Mouse (Mus musculus): ENCODE results near the gene Lgals12. TPM values are rescaled to one million over a fixed set of nuclear protein-coding genes. Genes with fewer than 3 reads are reported as not detected.
A peak's percentile ranks its signal among the peaks of the same experiment; 100 is the strongest.

The Lgals12 gene
- total RNA-seq (2021): 1 to 10 TPM in 1 of 2 experiments, under 1 TPM in 1; 0.79 to 1.9 TPM

DNA sequence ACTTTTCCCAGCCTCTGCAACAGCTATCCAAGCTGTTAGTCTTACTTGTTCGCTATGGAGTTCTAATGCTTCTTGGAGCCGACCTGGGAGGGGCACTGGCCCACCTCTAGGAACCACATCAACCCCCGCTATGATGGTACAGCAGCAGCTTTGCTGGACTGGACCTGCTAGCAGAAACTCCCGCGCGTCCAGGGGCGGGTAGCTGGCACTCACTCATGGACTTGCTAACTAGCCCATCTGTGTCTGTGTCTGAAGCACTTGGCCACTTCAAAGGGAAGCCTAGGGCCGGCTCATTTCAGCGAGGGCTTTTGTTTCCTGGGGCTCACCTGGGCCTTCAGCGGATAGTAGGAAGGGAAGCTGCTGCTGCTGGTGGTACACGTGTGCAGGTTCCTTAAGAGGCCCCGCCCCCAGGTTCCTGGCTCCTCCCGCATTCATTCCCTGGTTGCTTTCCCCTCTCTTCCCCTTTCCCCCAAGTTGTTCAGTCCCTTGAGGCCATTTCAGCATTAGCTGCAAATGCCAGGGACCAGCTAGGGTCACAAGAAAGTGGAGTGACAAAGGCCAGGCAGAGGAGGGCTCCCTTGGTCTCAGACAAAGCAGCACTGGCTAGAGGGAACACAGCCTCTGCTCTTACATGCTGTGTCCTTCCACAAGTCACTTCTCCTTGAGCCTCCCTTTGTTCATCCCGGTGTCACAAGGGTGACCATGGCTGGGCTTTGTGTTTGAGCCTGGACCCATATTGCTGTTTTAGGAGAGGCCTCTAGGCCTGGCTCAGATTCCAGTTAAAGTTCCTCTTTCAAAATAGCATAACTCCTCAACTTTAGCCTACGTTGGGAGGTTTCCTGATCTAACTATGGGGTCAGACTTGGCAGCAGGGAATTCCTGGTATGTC is at the start of gene Lgals12:
Gene Lgals12, minus strand, starts transcription at position 393 of the 889 bp plus-strand sequence.
- peak in 1 of 2 experiments; percentile 36 for DNase-seq
- intact Hi-C loops (cut with DNase I): no loop called here

DNA sequence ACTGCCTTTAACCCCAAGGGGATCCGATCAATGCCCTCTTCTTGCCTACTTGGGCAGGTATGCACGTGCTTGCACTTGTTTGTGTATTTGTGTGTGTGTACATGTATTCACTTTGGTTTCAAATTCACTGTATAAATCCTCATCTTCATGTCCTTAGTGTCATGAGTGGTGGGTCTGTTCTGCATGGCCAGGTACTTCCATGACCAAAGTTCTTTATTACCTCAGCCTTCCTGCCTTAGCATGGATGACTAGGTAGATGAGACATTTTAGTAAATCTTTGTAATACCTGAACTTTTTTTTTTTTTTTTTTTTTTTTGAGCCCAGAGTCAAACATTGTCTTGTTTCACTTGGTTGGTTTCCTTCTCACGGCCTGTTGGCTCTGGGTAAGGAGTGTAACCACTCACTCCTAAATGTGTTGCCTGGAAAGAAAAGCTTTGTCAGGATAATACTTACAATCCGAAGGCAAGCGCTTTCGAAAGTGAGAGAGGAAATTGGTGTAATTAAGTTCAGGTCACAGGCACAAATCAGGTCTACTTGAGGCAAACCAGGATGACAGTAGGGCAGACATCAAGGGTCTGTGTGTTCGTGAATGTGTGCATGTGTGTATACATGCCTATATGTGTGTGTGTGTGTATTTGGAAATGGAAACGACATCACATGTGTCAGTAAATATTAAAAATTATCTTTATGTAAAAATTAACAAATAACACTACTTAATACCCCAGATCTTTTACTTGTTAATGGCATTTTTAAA is 42.1 kb upstream of the Lgals12 start:
- intact Hi-C loops (cut with DNase I): no loop called here
- DNase-seq: no peak

DNA sequence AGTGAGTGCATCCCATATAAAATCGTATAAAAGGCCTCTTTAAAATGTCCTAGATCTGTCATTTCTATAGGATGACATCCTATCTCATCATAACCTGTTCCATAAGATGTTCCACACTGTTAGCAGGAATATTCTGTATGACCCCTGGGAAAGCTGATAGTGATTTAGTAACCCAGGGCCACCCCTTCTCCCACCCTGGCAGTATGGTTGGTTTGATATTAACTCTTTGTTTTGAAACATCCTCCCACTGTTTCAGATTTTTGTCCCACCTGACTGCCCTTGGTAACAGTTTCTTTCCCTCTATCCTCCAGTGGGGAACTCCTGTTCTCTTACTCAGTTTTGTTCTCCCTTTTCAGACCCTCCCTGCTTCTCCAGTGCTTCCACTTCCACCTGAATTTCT is 26.8 kb upstream of the Lgals12 start:
- intact Hi-C loops (cut with DNase I): no loop called here
- DNase-seq: no peak

DNA sequence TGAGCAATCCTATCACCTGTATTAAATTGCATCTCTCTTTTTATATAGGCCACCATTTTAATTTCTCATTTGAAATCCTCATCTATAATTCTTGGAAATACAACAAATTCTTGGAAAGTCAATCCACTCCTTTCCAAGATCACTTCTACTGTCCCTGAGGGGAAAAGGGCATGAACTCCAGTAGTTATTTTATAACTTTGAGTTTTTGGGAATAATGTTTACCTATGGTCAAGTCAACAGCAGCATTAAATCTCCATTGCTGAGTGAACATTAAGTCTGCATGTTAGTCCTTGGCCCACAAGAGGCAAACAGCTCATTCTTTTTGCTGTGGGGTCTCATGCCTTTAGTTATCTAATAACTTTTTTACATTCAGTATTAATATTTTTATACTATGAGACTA is 26.0 kb upstream of the Lgals12 start:
- intact Hi-C loops (cut with DNase I): no loop called here
- DNase-seq: no peak

DNA sequence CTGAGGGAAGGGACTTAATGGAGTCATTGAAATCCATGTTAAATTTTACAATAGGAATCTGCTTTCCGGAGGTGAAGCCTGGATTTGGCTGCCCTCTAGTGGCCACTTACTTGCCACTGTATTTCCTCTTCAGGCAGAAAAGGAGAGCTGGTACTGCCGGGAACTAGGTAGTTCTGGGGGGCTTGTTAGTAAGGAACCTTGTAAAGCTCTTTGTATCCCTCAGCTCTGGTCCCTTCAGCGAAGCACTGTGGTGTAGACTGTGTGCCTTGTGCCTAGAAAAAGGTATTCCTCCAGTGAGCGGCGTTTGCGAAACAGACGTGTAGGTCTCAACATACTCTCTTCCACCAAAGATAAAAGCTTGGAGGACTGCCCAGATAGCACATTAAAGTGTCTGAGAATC is 10.7 kb upstream of the Lgals12 start:
- intact Hi-C loops (cut with DNase I): loop anchor here (1.0 to 2.0 kb wide), 2 partner anchors 88 to 175 kb away; no protein-coding TSS in a partner anchor
- DNase-seq: peak; percentile 67 to 78

DNA sequence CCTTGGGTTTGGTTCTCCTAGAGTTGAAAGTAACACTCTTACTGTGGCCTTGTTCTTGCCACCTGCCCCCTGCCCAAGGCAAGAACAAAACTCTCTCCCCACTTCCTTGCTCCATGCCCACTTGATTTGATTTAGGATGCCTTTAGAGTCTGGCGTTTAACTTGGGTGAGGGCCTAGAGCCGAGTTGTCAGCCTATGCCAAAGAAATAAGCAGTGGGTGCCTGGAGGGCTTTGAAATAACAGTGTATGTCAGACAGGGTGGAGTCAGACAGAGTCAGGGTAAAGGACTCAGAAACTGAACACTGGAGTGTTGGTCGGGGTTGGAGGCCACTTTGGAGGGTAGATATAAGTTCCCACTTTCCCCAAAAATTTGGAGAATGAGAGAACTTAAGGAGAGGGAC is 10.1 kb upstream of the Lgals12 start:
- intact Hi-C loops (cut with DNase I): loop anchor here (1.0 to 2.0 kb wide), 2 partner anchors 88 to 174 kb away; no protein-coding TSS in a partner anchor
- DNase-seq: no peak

DNA sequence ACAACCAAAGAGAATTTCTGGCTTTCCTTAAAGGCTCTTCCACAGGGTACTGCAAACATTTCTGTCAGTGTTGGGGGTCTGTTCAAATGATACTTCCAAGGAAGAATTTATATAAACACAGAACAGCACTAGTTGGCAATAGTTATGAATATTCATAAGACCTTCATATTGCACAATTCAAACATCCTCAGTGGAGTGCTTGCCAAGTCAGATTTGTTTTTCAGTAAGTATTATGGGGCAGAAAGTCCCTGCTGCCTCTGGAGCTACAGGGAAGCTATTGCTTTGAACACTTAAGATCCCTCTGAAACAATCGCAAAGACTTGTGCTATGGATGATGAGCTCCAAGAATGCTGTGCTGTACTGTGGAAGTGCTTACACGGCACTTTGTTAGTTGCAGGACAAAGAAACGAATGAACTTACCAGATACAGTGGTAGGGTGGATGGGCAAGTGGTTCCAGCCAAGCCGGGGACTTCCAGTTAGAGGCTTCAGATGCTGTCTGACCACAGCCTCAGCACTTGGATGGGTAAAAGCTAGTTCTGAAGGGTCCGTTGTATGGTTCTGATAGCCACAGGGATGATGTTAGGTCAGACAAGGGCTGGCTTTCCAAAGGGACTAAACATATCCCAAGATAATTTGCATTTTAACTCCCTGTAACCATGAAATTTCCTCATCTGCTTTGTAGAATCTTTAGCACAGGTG is 9.4 kb upstream of the Lgals12 start:
- intact Hi-C loops (cut with DNase I): loop anchor here (2.0 kb wide), 1 partner anchor 174 kb away; no protein-coding TSS in a partner anchor
- DNase-seq: no peak

DNA sequence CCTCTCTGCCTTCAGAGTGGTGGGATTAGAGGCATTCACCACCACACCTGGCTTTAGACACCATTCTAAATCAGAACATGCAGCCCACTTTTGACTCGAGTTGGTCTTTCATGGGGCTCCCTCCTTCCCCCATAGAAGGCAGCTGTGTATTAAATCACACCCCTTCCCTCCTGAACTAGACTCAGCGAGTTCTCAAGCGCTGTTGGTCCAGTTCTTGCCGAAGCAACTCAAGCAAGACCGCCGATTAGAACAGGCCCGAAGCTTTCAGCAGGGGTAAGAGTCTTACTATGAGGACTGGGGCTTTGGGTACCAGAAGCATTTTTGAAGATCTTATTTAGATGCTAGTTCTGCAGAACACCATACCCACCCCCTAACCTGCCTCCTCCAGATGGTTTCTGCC is 6.2 kb upstream of the Lgals12 start:
- no peak for DNase-seq
- intact Hi-C loops (cut with DNase I): no loop called here

DNA sequence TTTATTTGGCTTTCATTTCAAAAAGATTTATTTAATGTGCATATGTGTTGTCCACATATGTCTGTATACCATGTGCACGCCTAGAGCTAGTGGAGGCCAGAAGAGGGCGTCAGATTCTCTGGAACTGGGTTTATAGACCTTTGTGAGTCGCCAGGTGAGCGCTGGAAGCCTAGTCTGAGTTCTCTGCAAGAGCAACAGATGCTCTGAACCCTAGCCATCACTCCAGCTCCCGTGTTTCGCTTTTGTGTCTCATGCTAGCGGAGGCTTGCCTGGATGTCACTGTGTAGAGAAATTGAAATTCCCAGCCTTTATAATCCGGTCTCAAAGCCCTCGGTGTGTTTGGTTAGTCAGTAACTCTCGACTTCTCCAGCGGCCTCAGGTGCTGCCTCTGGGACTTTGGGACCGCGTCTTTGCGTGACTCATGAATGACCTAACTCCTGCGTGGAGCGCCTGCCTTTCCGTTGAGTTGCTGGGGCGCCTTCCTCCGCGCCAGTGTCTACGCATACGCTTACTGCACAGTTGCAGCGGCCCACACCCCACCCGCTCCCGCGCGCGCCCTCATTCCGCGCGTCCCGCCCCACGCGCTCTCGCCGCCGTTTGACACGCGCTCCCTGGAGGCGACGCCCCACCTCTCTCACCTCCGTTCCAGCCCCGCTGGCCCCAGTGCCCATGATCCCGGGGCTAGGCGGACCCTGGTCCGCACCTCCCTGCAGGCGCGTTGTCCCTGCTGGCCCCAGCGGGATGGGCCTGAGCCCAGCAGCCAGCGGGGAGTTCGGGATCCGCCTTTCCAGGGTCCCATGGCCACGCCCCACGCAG is 5.2 kb upstream of the Lgals12 start, which contains the start of gene Hrasls5:
Gene Hrasls5, plus strand, starts transcription at position 600 of the 816 bp plus-strand sequence.
- intact Hi-C loops (cut with DNase I): no loop called here
- DNase-seq: peak; percentile 30 to 34

DNA sequence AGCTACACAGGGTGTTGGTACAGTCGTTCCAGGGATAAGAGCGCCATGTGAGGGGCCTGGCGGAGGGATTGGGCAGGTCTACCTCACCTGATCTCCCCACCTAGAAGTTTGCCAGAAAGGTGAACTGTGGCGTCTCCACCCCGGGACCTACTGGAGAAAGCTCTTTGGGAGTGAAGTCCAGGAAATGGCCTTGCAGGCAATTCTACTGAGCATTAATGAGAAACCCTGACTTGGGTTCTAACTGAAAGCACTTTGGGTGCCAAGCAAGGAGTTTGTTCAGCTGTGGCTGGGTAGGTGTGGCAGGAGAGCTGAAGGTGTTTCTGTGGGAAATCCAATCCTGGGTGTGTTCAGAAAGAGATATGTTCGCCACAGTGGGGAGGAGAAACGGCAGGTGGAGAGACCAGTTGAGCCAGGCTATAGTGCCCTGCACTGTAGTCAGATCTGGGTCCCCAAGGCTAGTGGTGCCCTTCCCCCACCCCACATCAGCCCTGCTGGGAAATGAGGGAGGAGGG is 753 bp upstream of the Lgals12 start:
- no peak for DNase-seq
- intact Hi-C loops (cut with DNase I): loop anchor here (2.0 kb wide), 1 partner anchor 157 kb away; no protein-coding TSS in a partner anchor

DNA sequence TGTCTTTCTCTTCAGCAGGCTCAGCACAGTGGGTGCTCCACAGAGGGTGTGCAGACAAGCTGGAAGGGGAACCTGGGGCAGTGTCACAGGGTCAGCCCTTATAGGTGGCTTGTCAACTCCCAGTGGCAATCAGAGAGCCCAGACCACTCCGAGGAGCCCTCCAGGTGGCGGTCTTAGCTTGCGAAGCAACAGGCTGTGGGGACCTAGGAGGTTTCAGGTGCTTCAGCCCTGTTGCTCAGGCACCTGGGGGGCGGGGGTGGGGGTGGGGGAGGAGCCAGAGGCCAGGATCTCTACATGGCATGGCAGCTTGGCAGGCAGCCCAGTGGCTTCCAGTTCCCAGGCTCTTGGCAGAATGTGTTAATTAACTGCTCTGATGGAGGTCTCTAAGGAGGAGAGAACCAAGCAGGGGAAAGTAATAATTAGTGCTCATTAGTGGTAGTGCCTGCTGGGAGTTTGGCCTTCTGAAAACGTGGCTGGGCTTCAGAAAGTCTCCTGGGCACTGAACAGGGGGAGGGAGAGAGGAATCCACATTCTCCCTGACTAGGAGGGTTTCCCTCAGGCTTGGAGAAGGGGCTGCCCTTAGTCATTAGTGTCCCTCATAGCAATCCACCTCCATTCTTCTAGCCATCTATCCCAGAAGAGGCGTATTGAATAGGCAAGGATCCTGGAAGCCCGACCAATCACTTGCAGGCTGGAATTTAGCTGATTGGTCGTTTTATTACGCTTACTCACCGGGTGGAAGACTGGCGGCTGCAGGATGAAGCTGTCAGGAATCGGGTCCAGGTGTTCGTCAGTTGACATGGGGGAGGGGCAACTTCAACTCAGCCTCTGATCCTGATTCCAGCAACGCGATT is 836 bp downstream of the Lgals12 start:
- DNase-seq: peak in 1 of 2 experiments; percentile 55
- intact Hi-C loops (cut with DNase I): no loop called here

DNA sequence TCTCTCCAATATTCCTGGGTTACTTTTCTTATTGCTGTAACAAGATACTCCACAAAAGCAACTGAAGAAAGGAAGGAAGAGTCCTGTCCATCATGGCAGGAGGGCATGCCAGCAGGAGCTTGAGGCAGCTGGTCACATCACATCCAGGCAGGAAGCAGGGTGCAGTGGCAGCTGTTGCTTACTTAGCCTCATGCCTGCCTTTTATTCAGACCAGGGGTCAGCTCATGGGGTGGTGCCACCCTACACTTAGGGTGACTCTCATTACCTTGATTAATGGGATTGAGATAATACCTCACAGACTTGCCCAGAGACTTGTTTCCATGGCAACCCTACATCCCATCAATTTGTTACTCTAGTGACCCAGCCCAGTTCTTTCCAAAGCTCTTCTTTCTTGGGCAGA is 2.0 kb downstream of the Lgals12 start:
- DNase-seq: no peak
- intact Hi-C loops (cut with DNase I): no loop called here

DNA sequence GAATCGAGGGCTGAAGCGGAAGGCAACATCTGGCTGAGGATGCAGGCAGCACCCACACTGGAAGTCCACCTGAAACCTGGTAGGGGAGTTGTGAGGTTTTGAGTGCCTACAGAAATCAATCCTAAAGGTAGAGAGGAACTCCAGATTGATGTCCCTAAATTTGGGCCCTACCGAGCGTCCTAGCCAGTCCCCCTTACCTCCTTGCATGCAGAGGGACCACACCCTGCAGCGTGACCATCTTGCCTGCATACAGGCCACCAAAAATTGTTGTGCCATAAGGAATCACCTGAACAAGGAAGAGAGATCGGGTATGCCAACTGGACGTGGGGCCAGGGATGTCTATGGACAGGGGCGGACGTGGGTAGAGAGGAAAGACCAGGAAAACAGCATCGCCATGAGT is 2.9 kb downstream of the Lgals12 start:
- intact Hi-C loops (cut with DNase I): no loop called here
- DNase-seq: no peak

DNA sequence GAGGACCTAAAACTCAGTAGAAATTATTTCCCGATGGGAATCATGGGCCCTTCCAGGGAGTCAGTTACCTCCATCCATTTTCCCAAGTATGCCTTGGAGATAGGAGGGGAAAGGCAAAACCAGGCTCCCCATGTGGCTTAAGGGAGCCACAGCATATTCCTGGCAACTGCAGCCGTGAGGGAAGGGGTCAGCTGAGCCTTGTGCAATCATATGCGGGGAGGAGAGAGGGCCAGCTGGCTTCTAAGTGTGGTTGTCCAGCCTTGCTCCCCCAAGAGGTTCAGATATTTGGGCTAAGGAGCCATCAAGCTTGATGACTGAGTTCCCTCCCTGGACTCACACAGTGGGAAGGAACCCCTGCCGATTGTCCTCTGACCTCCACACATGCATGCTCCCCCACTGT is 5.4 kb downstream of the Lgals12 start:
- no peak for DNase-seq
- intact Hi-C loops (cut with DNase I): no loop called here

DNA sequence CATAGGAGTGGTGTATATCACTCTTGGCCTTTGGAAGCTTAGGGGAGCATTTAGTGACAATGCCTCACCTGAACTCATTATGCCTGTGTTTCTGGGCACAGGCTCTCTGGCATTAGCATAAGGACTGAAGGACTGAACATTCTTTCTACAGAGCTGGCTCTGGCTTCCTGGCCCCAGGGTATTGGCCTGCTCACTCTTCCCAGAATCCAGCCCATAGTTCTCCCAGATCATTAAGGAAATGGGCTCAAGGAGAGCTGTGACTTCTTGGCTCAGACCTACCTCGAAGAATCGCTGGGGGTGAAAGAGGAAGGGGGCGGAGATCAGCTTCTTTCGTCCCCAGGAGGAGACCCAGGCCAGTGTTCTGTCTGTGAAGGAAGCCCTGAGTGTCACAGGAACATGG is 8.5 kb downstream of the Lgals12 start:
- no peak for DNase-seq
- intact Hi-C loops (cut with DNase I): loop anchor here (5.0 kb wide), 1 partner anchor 156 kb away; no protein-coding TSS in a partner anchor

DNA sequence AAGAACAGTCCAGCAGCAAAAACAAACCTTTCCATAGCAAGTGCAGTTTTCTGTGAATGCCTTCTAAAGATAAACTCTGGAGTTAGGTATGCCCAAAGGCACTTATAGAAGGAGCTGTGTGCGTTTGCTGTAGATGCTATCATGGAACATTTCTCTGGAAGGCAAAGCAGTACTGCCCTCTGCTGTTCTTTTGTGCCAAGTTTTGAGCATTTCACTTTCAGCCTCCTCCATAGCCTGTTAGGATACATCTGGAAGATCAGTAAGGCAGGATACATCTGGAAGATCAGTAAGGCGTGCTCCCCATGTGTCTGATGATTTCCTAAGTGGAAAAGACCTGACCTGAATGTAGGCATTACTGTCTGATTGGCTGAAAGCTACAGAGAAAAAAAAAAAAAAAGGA is 11.5 kb downstream of the Lgals12 start:
- DNase-seq: peak; percentile 70 to 75
- intact Hi-C loops (cut with DNase I): loop anchor here (1.0 to 5.0 kb wide), 3 partner anchors 37 to 153 kb away; no protein-coding TSS in a partner anchor

DNA sequence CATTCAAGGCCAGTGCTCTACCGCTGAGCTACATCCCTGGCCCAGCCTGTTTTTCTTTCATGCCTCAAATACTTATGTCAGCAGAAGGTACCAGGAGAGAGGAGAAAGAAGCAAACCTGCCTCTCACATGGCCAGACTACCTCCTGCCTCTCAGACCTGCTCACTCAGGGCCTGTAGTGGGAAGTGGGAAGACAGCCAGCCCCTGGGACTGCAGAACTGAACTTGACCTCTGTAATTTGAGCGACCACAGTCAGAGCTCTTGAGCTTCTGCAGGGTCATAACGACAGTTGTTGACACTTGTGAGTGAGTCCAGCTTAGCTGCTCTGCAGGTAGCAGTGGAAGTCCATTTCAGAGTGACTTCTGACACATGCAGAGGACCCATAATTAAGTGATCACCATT is 15.0 kb downstream of the Lgals12 start:
- intact Hi-C loops (cut with DNase I): no loop called here
- DNase-seq: peak; percentile 60 to 67

DNA sequence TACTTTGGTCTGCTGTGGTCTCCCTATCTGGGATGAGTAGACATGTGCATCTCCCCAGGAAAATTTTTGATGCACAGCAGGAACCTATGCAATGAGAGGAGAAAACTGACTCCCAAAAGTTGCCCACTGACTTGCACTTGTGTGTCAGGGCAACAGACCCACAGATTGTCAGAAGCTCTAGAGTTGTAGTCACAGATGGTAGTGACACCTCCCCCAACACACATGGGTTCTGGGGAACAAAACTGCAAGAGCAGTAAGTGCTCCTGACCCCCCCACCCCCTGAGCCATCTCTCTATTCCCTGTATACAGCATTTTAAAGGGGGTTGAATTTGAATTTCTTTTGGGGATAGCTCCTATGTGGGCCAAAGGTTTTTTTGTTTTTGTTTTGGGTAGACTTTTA is 16.2 kb downstream of the Lgals12 start:
- DNase-seq: no peak
- intact Hi-C loops (cut with DNase I): no loop called here

DNA sequence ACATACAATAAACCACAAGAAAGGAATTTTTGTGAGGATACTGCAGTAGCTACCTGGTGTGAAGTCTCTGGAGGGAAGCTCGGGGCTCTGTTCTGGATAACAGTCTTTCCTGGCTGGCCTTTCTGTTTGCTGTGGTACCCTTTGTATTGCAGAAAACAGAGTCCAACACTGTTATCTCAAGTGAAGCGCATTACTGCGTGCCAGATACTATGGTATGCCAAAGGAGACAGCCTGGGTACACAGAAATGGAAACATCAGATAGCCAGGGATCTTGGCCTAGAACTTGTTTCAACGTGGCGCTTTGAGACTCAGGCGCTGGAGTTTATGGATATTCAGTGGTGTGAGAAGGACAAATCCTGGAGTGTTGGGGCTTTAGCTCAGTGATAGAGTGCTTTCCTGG is 21.2 kb downstream of the Lgals12 start:
- intact Hi-C loops (cut with DNase I): no loop called here
- DNase-seq: peak in 1 of 2 experiments; percentile 53
